Mouse (Mus musculus): Measurements from ENCODE around the gene Gm11077. TPM values are rescaled to one million over a fixed set of nuclear protein-coding genes. Genes with fewer than 3 reads are reported as not detected.

Gene Gm11077
- not detected in 2 replicates for polyA plus RNA-seq (2015; fragmentation: Nextera tagmentation; extraction: Ambion mirVana)

DNA sequence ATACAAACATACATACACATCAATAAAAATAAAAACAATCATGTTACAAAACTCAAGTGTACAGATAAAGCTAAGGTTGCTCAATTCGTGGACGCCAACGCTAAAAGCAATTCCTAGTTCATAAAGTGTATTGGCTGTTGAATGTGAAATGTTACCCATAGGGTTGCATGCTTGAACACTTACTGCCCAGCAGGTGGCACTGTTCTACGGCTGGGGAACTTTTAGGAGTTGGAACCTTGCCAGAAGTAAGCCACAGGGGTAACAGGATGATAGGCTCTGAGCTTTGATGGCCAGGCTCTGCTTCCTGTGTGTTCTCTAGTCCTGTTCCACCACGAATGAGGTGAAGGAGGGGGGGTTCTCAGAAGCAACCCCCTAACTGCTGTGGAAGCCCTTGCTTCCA, at the start of gene Gm11077:
Gene Gm11077, plus strand, starts transcription at position 13 of the 400 bp plus-strand sequence.

Other genes starting within 250 kb of the Gm11077 start
- 4.9 and 7.4 TPM in 2 replicates for gene Aebp2, start 106.6 kb upstream of the Gm11077 start, polyA plus RNA-seq (2015; fragmentation: Nextera tagmentation; extraction: Ambion mirVana)

Measured in adrenal gland, postnatal 0 days (tissue).